In the genomic region with DNA sequence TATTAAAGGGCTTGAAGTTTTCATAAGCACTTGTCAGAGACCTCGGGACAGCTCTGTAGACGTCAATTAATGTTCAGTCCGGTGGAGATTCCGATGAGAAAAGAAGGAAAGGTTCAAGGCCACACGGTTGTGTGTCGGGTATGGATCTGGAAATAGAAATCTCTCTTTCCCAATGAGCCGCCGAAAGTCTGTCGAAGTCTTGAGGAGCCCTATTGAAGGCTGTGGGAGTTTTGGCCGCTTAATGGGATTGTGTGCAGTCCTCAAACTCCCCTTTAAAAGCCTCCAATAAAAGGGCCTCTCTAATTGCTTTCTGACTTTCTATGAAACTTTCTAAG, we compare ENCODE assay signal across 15 mouse cellular contexts.
A peak's percentile ranks its signal among the peaks of the same experiment; 100 is the strongest.
DNase-seq lines count a peak whose midpoint lies in the region; ATAC-seq and TF ChIP-seq lines count a peak whose summit lies in the region.
"Had no signal": no experiment of that assay in that cellular context is flagged by ENCODE, and none has a peak within 500 bp of the region (broad histone marks: within the 10 kb centered on the region; RNA-seq: fewer than 3 reads in every experiment).

No protein-coding gene starts in this region.

- H3K27ac ChIP-seq in forebrain, embryonic 10.5 days = peak overlapping the region; percentile 90
- no peak overlapping the region for H3K27ac ChIP-seq in forebrain, postnatal 0 days (ENCODE audit: low read depth, low read length)
- H3K27ac ChIP-seq in forebrain, embryonic 14.5 days (ENCODE audit: low read depth, low read length) = no peak overlapping the region
- H3K27ac ChIP-seq in midbrain, embryonic 14.5 days (replicated peaks; ENCODE audit: low read depth, low read length) = no peak overlapping the region
- H3K27ac ChIP-seq in heart, embryonic 11.5 days (ENCODE audit: low read depth, low read length) = no peak overlapping the region
- H3K27ac ChIP-seq: heart, embryonic 13.5 days; kidney, embryonic 15.5 days had no signal

- no peak overlapping the region for H3K9ac ChIP-seq in forebrain, postnatal 0 days
- H3K9ac ChIP-seq in forebrain, embryonic 14.5 days (ENCODE audit: low read length) = no peak overlapping the region
- H3K9ac ChIP-seq in midbrain, embryonic 14.5 days (replicated peaks; ENCODE audit: low read length) = no peak overlapping the region
- H3K9ac ChIP-seq in heart, embryonic 11.5 days (ENCODE audit: low read depth, low read length) = no peak overlapping the region
- H3K9ac ChIP-seq: heart, embryonic 13.5 days; kidney, embryonic 15.5 days had no signal

- 3% methylated on average over 10 of the region's 10 CpGs for WGBS in forebrain, embryonic 10.5 days
- WGBS in forebrain, postnatal 0 days = 9% methylated on average over 10 of the region's 10 CpGs
- under 1% methylated on average over 10 of the region's 10 CpGs for WGBS in forebrain, embryonic 14.5 days
- whole genome bisulfite sequencing in midbrain, embryonic 14.5 days = 4% methylated on average over 10 of the region's 10 CpGs
- WGBS in heart, embryonic 11.5 days (ENCODE audit: insufficient replicate concordance) = 17% methylated on average over 10 of the region's 10 CpGs

- DNase-seq in forebrain, embryonic 10.5 days (ENCODE audit: extremely low spot score, low spot score) = peak; percentile 26
- no peak for DNase-seq in forebrain, postnatal 0 days
- peak; percentile 71 for DNase-seq in embryo, embryonic 10.5 days (ENCODE audit: low spot score)
- DNase-seq in forebrain, embryonic 14.5 days (ENCODE audit: low spot score) = peak; percentile 57
- DNase-seq in midbrain, embryonic 14.5 days = peak; percentile 26
- DNase-seq in heart, adult 9 months (ENCODE audit: low spot score in 2 of 2) = no peak
- no peak for DNase-seq in B cell, adult 2 months
- DNase-seq: heart, postnatal 36 days; lung, postnatal 10 days; thymus, postnatal 14 days had no signal

- H3K4me3 ChIP-seq in forebrain, embryonic 10.5 days = peak overlapping the region; percentile 56
- H3K4me3 ChIP-seq in forebrain, postnatal 0 days (ENCODE audit: low read depth, low read length) = no peak overlapping the region
- H3K4me3 ChIP-seq in forebrain, embryonic 14.5 days (ENCODE audit: low read depth, low read length) = no peak overlapping the region
- H3K4me3 ChIP-seq in midbrain, embryonic 14.5 days (replicated peaks; ENCODE audit: low read depth, low read length) = no peak overlapping the region
- H3K4me3 ChIP-seq in heart, embryonic 11.5 days (ENCODE audit: low read depth, low read length) = no peak overlapping the region
- H3K4me3 ChIP-seq: megakaryocyte, embryonic 14.5 days had no signal

- ATAC-seq in forebrain, postnatal 0 days = no peak
- ATAC-seq in forebrain, embryonic 14.5 days = peak; percentile 42
- ATAC-seq in midbrain, embryonic 14.5 days (ENCODE audit: low FRiP score, low TSS enrichment) = no peak
- ATAC-seq in heart, embryonic 11.5 days (replicated peaks; ENCODE audit: insufficient number of reproducible peaks, low FRiP score, low TSS enrichment) = no peak

- no peak for TF ChIP-seq CTCF in forebrain, postnatal 0 days (IDR thresholded peaks at IDR 0.05; ENCODE audit: low read depth)

- H3K27me3 ChIP-seq in forebrain, embryonic 10.5 days (ENCODE audit: poor library complexity, severe bottlenecking) = peaks cover 95% of the 10 kb centered on the region
- peaks cover 29% of the 10 kb centered on the region for H3K27me3 ChIP-seq in forebrain, postnatal 0 days (ENCODE audit: insufficient read depth, low read length)
- peaks cover 26% of the 10 kb centered on the region for H3K27me3 ChIP-seq in forebrain, embryonic 14.5 days (replicated peaks; ENCODE audit: control insufficient read depth, insufficient read depth, low read length)
- H3K27me3 ChIP-seq in midbrain, embryonic 14.5 days (ENCODE audit: control insufficient read depth, insufficient read depth, low read length) = peaks cover 43% of the 10 kb centered on the region
- peaks cover 62% of the 10 kb centered on the region for H3K27me3 ChIP-seq in heart, embryonic 11.5 days (ENCODE audit: control insufficient read depth, insufficient read depth, low read length)
- H3K27me3 ChIP-seq: CH12.LX had no signal

- no peaks in the 10 kb centered on the region for H3K9me3 ChIP-seq in forebrain, embryonic 10.5 days
- H3K9me3 ChIP-seq in forebrain, postnatal 0 days (ENCODE audit: low read length) = no peaks in the 10 kb centered on the region
- no peaks in the 10 kb centered on the region for H3K9me3 ChIP-seq in forebrain, embryonic 14.5 days (replicated peaks; ENCODE audit: control insufficient read depth, low read length)
- no peaks in the 10 kb centered on the region for H3K9me3 ChIP-seq in midbrain, embryonic 14.5 days (ENCODE audit: control insufficient read depth, low read length)
- H3K9me3 ChIP-seq in heart, embryonic 11.5 days (replicated peaks; ENCODE audit: control insufficient read depth, low read length) = no peaks in the 10 kb centered on the region
- H3K9me3 ChIP-seq: heart, embryonic 13.5 days; kidney, embryonic 15.5 days; megakaryocyte, embryonic 14.5 days had no signal

- H3K4me1 ChIP-seq in forebrain, embryonic 10.5 days = peaks cover 82% of the 10 kb centered on the region
- 0 out of 2 replicates have a peak, but pooled peaks cover 3% of the 10 kb centered on the region for H3K4me1 ChIP-seq in forebrain, postnatal 0 days (ENCODE audit: insufficient read depth)
- H3K4me1 ChIP-seq in forebrain, embryonic 14.5 days (ENCODE audit: control insufficient read depth, insufficient read depth, low read length) = peaks cover 23% of the 10 kb centered on the region
- peaks cover 22% of the 10 kb centered on the region for H3K4me1 ChIP-seq in midbrain, embryonic 14.5 days (ENCODE audit: control insufficient read depth, insufficient read depth, low read length)
- peaks cover 5% of the 10 kb centered on the region; the same call in 1 of the 2 replicates for H3K4me1 ChIP-seq in heart, embryonic 11.5 days (ENCODE audit: control insufficient read depth, insufficient read depth, low read length)
- H3K4me1 ChIP-seq: megakaryocyte, embryonic 14.5 days had no signal

- no peaks in the 10 kb centered on the region for H3K36me3 ChIP-seq in forebrain, embryonic 10.5 days (replicated peaks)
- H3K36me3 ChIP-seq in forebrain, postnatal 0 days (ENCODE audit: insufficient read depth) = no peaks in the 10 kb centered on the region
- no peaks in the 10 kb centered on the region for H3K36me3 ChIP-seq in forebrain, embryonic 14.5 days (ENCODE audit: control insufficient read depth, insufficient read depth, low read length)
- no peaks in the 10 kb centered on the region for H3K36me3 ChIP-seq in midbrain, embryonic 14.5 days (ENCODE audit: control insufficient read depth, insufficient read depth, low read length)
- no peaks in the 10 kb centered on the region for H3K36me3 ChIP-seq in heart, embryonic 11.5 days (ENCODE audit: control insufficient read depth, insufficient read depth, low read length)
- H3K36me3 ChIP-seq: heart, embryonic 13.5 days; kidney, embryonic 15.5 days had no signal

- H3K4me2 ChIP-seq in forebrain, postnatal 0 days (ENCODE audit: low read depth) = no peak overlapping the region
- peak overlapping the region; percentile 50; the same call in 1 of the 2 replicates for H3K4me2 ChIP-seq in forebrain, embryonic 14.5 days (ENCODE audit: low read length)
- H3K4me2 ChIP-seq in midbrain, embryonic 14.5 days (ENCODE audit: low read length) = no peak overlapping the region
- H3K4me2 ChIP-seq in heart, embryonic 11.5 days = no peak overlapping the region

Comparison
In these comparisons a context has a peak if more than half of its experiments do, and no peak if none do; other contexts are left out.
1. DNase-seq: peak in forebrain, embryonic 10.5 days (single experiment), embryo, embryonic 10.5 days (single experiment), forebrain, embryonic 14.5 days (single experiment) and midbrain, embryonic 14.5 days (single experiment); none in forebrain, postnatal 0 days (single experiment), heart, adult 9 months (0 of 2) and B cell, adult 2 months (0 of 2).